Mouse (Mus musculus) lung, embryonic 14.5 days (tissue): ENCODE data around the gene Ksr1. TPM values are rescaled to one million over a fixed set of nuclear protein-coding genes. Genes with fewer than 3 reads are reported as not detected.

Experiments used
- ATAC-seq: fragments of 200-750 bp; cut with Nextera tagmentation; 2 replicates; pipeline ENCODE4 v1.8.0; 2017; ENCODE audit warnings: mild to moderate bottlenecking, moderate TSS enrichment, moderate library complexity; ENCODE audit not compliant: insufficient read depth
- DNase-seq: peaks from one replicate; pipeline ENCODE4 v3.0.0-alpha.2; 2015
- H3K27ac ChIP-seq: fragments of 300-500 bp; sonication (generic); 2 replicates; pipeline ENCODE4 v1.5.1; 2014; ENCODE audit warnings: low read depth, mild to moderate bottlenecking, moderate library complexity
- H3K27me3 ChIP-seq: fragments of 300-500 bp; sonication (generic); 2 replicates; pipeline ENCODE4 v1.6.1; 2014; ENCODE audit warnings: low read length, control low read depth; ENCODE audit not compliant: insufficient read depth
- H3K36me3 ChIP-seq: fragments of 300-500 bp; sonication (generic); 2 replicates; pipeline ENCODE4 v1.6.1; 2014; ENCODE audit warnings: control low read depth; ENCODE audit not compliant: insufficient read depth
- H3K4me1 ChIP-seq: fragments of 300-500 bp; sonication (generic); 2 replicates; pipeline ENCODE4 v1.6.1; 2014; ENCODE audit warnings: antibody characterized with exemption, control low read depth; ENCODE audit not compliant: insufficient read depth
- H3K4me2 ChIP-seq: fragments of 300-500 bp; sonication (generic); 2 replicates; pipeline ENCODE4 v1.6.1; 2014; ENCODE audit warnings: mild to moderate bottlenecking
- H3K4me3 ChIP-seq: fragments of 300-500 bp; sonication (generic); 2 replicates; pipeline ENCODE4 v1.5.1; 2014; ENCODE audit warnings: low read depth, low read length
- H3K9ac ChIP-seq: fragments of 300-500 bp; sonication (generic); 2 replicates; pipeline ENCODE4 v1.6.1; 2014
- H3K9me3 ChIP-seq: fragments of 300-500 bp; sonication (generic); 2 replicates; pipeline ENCODE4 v1.6.1; 2016; ENCODE audit warnings: low read depth, low read length, control low read depth
- CTCF ChIP-seq: IDR thresholded peaks from 2 replicates; pipeline ENCODE4 v1.5.1; 2016; ENCODE audit warnings: antibody characterized with exemption, low read depth
- WGBS: fragments of 180-500 bp; shearing (Covaris S2); extraction: QIAGEN DNeasy Blood & Tissue Kit; methylation state at CpG from one replicate; pipeline ENCODE4 v1.1.7; 2014; 5-methylcytosine and 5-hydroxymethylcytosine counted together
- polyA plus RNA-seq: library from polyadenylated mRNA; unstranded; fragments of >200 nt; fragmentation: Nextera tagmentation; extraction: Ambion mirVana; gene quantifications from 2 replicates; pipeline ENCODE4 v1.2.1, GENCODE M21; 2014

Ksr1 gene
- polyA plus RNA-seq, 1 experiment from 2014 or later = 5.1 TPM

- no peak for TF ChIP-seq CTCF
- Histone ChIP-seq H3K9ac (no peak overlapping the region), H3K4me3 (no peak overlapping the region), H3K9me3 (no peaks in the 10 kb centered on the region), H3K4me2 (no peak overlapping the region), H3K27ac (no peak overlapping the region), H3K36me3 (no peaks in the 10 kb centered on the region), H3K4me1 (peaks cover 23% of the 10 kb centered on the region), H3K27me3 (no peaks in the 10 kb centered on the region)
- no peak for ATAC-seq
- DNase-seq = no peak
- 77% methylated on average over 9 of the region's 9 CpGs for WGBS
Measured at GRCm38 (mm10) chr11:79088325-79088724, 57.9 kb downstream of the Ksr1 start.

- H3K4me1 ChIP-seq = peaks cover 22% of the 10 kb centered on the region
- TF ChIP-seq CTCF = no peak
- no peak for DNase-seq
Measured at GRCm38 (mm10) chr11:79087731-79088311, 58.4 kb downstream of the Ksr1 start.

GRCm38 (mm10) chr11:79086787-79087186 is 59.4 kb downstream of the Ksr1 start:
- no peaks in the 10 kb centered on the region for H3K36me3 ChIP-seq
- H3K27ac ChIP-seq = no peak overlapping the region
- ATAC-seq (no peak), DNase-seq (no peak)
- no peak overlapping the region for H3K9ac ChIP-seq
- no peak overlapping the region for H3K4me2 ChIP-seq
- no peaks in the 10 kb centered on the region for H3K27me3 ChIP-seq
- TF ChIP-seq CTCF = no peak
- H3K4me3 ChIP-seq = no peak overlapping the region
- WGBS = 80% methylated on average over 12 of the region's 12 CpGs
- H3K4me1 ChIP-seq = peaks cover 32% of the 10 kb centered on the region
- H3K9me3 ChIP-seq = no peaks in the 10 kb centered on the region

More at GRCm38 (mm10) chr11:79087731-79088311, 58.4 kb downstream of the Ksr1 start:
- Histone ChIP-seq H3K27me3 (no peaks in the 10 kb centered on the region), H3K27ac (no peak overlapping the region), H3K36me3 (no peaks in the 10 kb centered on the region), H3K4me2 (no peak overlapping the region), H3K9me3 (no peaks in the 10 kb centered on the region), H3K4me3 (no peak overlapping the region), H3K9ac (no peak overlapping the region)
- ATAC-seq = no peak
- 66% methylated on average over 4 of the region's 4 CpGs for WGBS

- Histone ChIP-seq H3K4me3 (no peak overlapping the region), H3K4me2 (no peak overlapping the region), H3K4me1 (peaks cover 43% of the 10 kb centered on the region), H3K36me3 (no peaks in the 10 kb centered on the region), H3K27me3 (no peaks in the 10 kb centered on the region), H3K27ac (no peak overlapping the region; the same call in 1 of the 2 replicates), H3K9me3 (no peaks in the 10 kb centered on the region), H3K9ac (no peak overlapping the region)
- 34% methylated on average over 5 of the region's 5 CpGs for WGBS
- DNase-seq = no peak
- no peak for ATAC-seq
- TF ChIP-seq CTCF = no peak
Measured at GRCm38 (mm10) chr11:79085059-79085458, 61.1 kb downstream of the Ksr1 start.

GRCm38 (mm10) chr11:79083018-79083441 is 63.2 kb downstream of the Ksr1 start:
- DNase-seq (peak; percentile 80), ATAC-seq (no peak)
- TF ChIP-seq CTCF = no peak
- no peak overlapping the region for H3K4me3 ChIP-seq
- H3K4me1 ChIP-seq = peaks cover 41% of the 10 kb centered on the region
- H3K27ac ChIP-seq = peak overlapping the region; percentile 12; the same call in 1 of the 2 replicates
- no peaks in the 10 kb centered on the region for H3K9me3 ChIP-seq
- H3K27me3 ChIP-seq = no peaks in the 10 kb centered on the region
- H3K9ac ChIP-seq = no peak overlapping the region
- H3K4me2 ChIP-seq = no peak overlapping the region
- H3K36me3 ChIP-seq = no peaks in the 10 kb centered on the region
- WGBS = 38% methylated on average over 11 of the region's 11 CpGs

GRCm38 (mm10) chr11:79080965-79081891 is 65.0 kb downstream of the Ksr1 start:
- 33% methylated on average over 16 of the region's 16 CpGs for WGBS

GRCm38 (mm10) chr11:79080081-79080480 is 66.1 kb downstream of the Ksr1 start:
- whole genome bisulfite sequencing = 35% methylated on average over 6 of the region's 6 CpGs
- H3K4me1 ChIP-seq = peaks cover 38% of the 10 kb centered on the region
- H3K27me3 ChIP-seq = no peaks in the 10 kb centered on the region
- no peaks in the 10 kb centered on the region for H3K36me3 ChIP-seq
- no peak overlapping the region for H3K4me3 ChIP-seq
- DNase-seq (peak; percentile 71), ATAC-seq (peak; percentile 42; the same call in 1 of the 2 replicates)
- H3K9ac ChIP-seq = no peak overlapping the region
- peak overlapping the region; percentile 92 for H3K27ac ChIP-seq
- H3K4me2 ChIP-seq = no peak overlapping the region
- TF ChIP-seq CTCF = no peak
- H3K9me3 ChIP-seq = no peaks in the 10 kb centered on the region

More at GRCm38 (mm10) chr11:79080965-79081891, 65.0 kb downstream of the Ksr1 start:
- ATAC-seq (peak; percentile 77), DNase-seq (peak; percentile 86)
- Histone ChIP-seq H3K27ac (peak overlapping the region; percentile 92), H3K4me3 (no peak overlapping the region), H3K36me3 (no peaks in the 10 kb centered on the region), H3K9me3 (no peaks in the 10 kb centered on the region), H3K4me2 (peak overlapping the region; percentile 18; the same call in 1 of the 2 replicates), H3K4me1 (peaks cover 41% of the 10 kb centered on the region), H3K9ac (peak overlapping the region; percentile 26; the same call in 1 of the 2 replicates), H3K27me3 (no peaks in the 10 kb centered on the region)
- TF ChIP-seq CTCF = peak; percentile 29
